Comparison of ENCODE assay signal across 10 mouse cellular contexts in genomic region chr13:37966256-37967051, GRCm38 (mm10). TPM values are rescaled to one million over a fixed set of nuclear protein-coding genes. Genes with fewer than 3 reads are reported as not detected.
DNase-seq lines count a peak whose midpoint lies in the region; ATAC-seq lines count a peak whose summit lies in the region.
"Had no signal": no experiment of that assay in that cellular context is flagged by ENCODE, and none has a peak within 500 bp of the region (broad histone marks: within the 10 kb centered on the region; RNA-seq: fewer than 3 reads in every experiment).

No protein-coding gene starts in this region.

- 65% methylated on average over 15 of the region's 15 CpGs for WGBS in intestine, embryonic 15.5 days
- WGBS in intestine, embryonic 16.5 days, result 66% methylated on average over 15 of the region's 15 CpGs
- 74% methylated on average over 15 of the region's 15 CpGs for WGBS in neural tube, embryonic 15.5 days
- WGBS in embryonic facial prominence, embryonic 15.5 days, result 64% methylated on average over 15 of the region's 15 CpGs

- peak; percentile 28 for DNase-seq in neural tube, embryonic 10.5 days (ENCODE audit: extremely low spot score, low spot score)
- DNase-seq in splenic B cell, adult 2 months (ENCODE audit: low read depth, low spot score), result peak; percentile 80
- DNase-seq in layer of hippocampus, adult 18-20 months (ENCODE audit: low spot score in 2 of 2), result no peak
- no peak for DNase-seq in frontal cortex, postnatal 14 days (ENCODE audit: low spot score in 2 of 2)
- DNase-seq: heart, postnatal 36 days; right cerebral cortex, postnatal 4 days had no signal

- no peak overlapping the region for H3K9ac ChIP-seq in intestine, embryonic 15.5 days
- no peak overlapping the region for H3K9ac ChIP-seq in intestine, embryonic 16.5 days (ENCODE audit: low read depth, low read length)
- no peak overlapping the region for H3K9ac ChIP-seq in neural tube, embryonic 15.5 days (replicated peaks)
- no peak overlapping the region for H3K9ac ChIP-seq in embryonic facial prominence, embryonic 15.5 days

- H3K4me1 ChIP-seq in intestine, embryonic 15.5 days (replicated peaks), result peaks cover 41% of the 10 kb centered on the region
- H3K4me1 ChIP-seq in intestine, embryonic 16.5 days (ENCODE audit: control insufficient read depth, insufficient read depth, low read length), result peaks cover 44% of the 10 kb centered on the region
- peaks cover 23% of the 10 kb centered on the region for H3K4me1 ChIP-seq in neural tube, embryonic 15.5 days
- peaks cover 41% of the 10 kb centered on the region for H3K4me1 ChIP-seq in embryonic facial prominence, embryonic 15.5 days

- ATAC-seq in intestine, embryonic 15.5 days, result peak; percentile 18; the same call in 1 of the 2 replicates
- ATAC-seq in intestine, embryonic 16.5 days, result no peak
- ATAC-seq in neural tube, embryonic 15.5 days (ENCODE audit: low FRiP score), result no peak
- ATAC-seq in embryonic facial prominence, embryonic 15.5 days (ENCODE audit: insufficient number of reproducible peaks, low FRiP score, low TSS enrichment, low read depth), result no peak

- H3K27ac ChIP-seq in intestine, embryonic 15.5 days, result no peak overlapping the region
- no peak overlapping the region for H3K27ac ChIP-seq in intestine, embryonic 16.5 days (ENCODE audit: low read length)
- no peak overlapping the region for H3K27ac ChIP-seq in neural tube, embryonic 15.5 days (replicated peaks)
- H3K27ac ChIP-seq in embryonic facial prominence, embryonic 15.5 days (replicated peaks), result no peak overlapping the region; the same call in 1 of the 2 replicates

- H3K9me3 ChIP-seq in intestine, embryonic 15.5 days, result no peaks in the 10 kb centered on the region
- H3K9me3 ChIP-seq in intestine, embryonic 16.5 days (ENCODE audit: control insufficient read depth, low read length), result no peaks in the 10 kb centered on the region
- no peaks in the 10 kb centered on the region for H3K9me3 ChIP-seq in neural tube, embryonic 15.5 days (replicated peaks)
- no peaks in the 10 kb centered on the region for H3K9me3 ChIP-seq in embryonic facial prominence, embryonic 15.5 days (replicated peaks)

- H3K4me2 ChIP-seq in intestine, embryonic 15.5 days (replicated peaks), result no peak overlapping the region
- H3K4me2 ChIP-seq in intestine, embryonic 16.5 days (ENCODE audit: low read depth, low read length), result no peak overlapping the region
- no peak overlapping the region for H3K4me2 ChIP-seq in neural tube, embryonic 15.5 days
- H3K4me2 ChIP-seq in embryonic facial prominence, embryonic 15.5 days (replicated peaks), result peak overlapping the region; percentile 24; the same call in 1 of the 2 replicates

- H3K36me3 ChIP-seq in intestine, embryonic 15.5 days, result no peaks in the 10 kb centered on the region
- H3K36me3 ChIP-seq in intestine, embryonic 16.5 days (ENCODE audit: control insufficient read depth, insufficient read depth, low read length), result no peaks in the 10 kb centered on the region
- no peaks in the 10 kb centered on the region for H3K36me3 ChIP-seq in neural tube, embryonic 15.5 days
- H3K36me3 ChIP-seq in embryonic facial prominence, embryonic 15.5 days, result no peaks in the 10 kb centered on the region; the same call in 1 of the 2 replicates
- no peaks in the 10 kb centered on the region for H3K36me3 ChIP-seq in splenic B cell, adult 2 months (ENCODE audit: control insufficient read depth, insufficient read depth, low read length, poor library complexity, severe bottlenecking)

- H3K4me3 ChIP-seq in intestine, embryonic 15.5 days (replicated peaks), result no peak overlapping the region
- no peak overlapping the region for H3K4me3 ChIP-seq in intestine, embryonic 16.5 days (ENCODE audit: low read length)
- H3K4me3 ChIP-seq in neural tube, embryonic 15.5 days (replicated peaks), result no peak overlapping the region
- H3K4me3 ChIP-seq in embryonic facial prominence, embryonic 15.5 days (replicated peaks), result no peak overlapping the region

- no peaks in the 10 kb centered on the region for H3K27me3 ChIP-seq in intestine, embryonic 15.5 days (replicated peaks)
- no peaks in the 10 kb centered on the region for H3K27me3 ChIP-seq in intestine, embryonic 16.5 days (replicated peaks; ENCODE audit: control insufficient read depth, insufficient read depth, low read length)
- H3K27me3 ChIP-seq in neural tube, embryonic 15.5 days (replicated peaks), result 0 out of 2 replicates have a peak, but pooled peaks cover 4% of the 10 kb centered on the region
- no peaks in the 10 kb centered on the region for H3K27me3 ChIP-seq in embryonic facial prominence, embryonic 15.5 days
- H3K27me3 ChIP-seq in splenic B cell, adult 2 months (ENCODE audit: control insufficient read depth, insufficient read depth, low read length, poor library complexity, severe bottlenecking), result no peaks in the 10 kb centered on the region

RNA-seq across cellular contexts. Expression of gene Ssr1, which starts 27.6 kb away (rescaled TPM):
- 138 and 145 TPM in 2 replicates for polyA plus RNA-seq in intestine, embryonic 15.5 days (2015; fragmentation: Nextera tagmentation; extraction: Ambion mirVana)
- polyA plus RNA-seq in intestine, embryonic 16.5 days (2015; fragmentation: Nextera tagmentation; extraction: Ambion mirVana), result 126 and 129 TPM in 2 replicates
- 64.5 and 67.1 TPM in 2 replicates for polyA plus RNA-seq in neural tube, embryonic 15.5 days (2015; fragmentation: Nextera tagmentation; extraction: Ambion mirVana)
- polyA plus RNA-seq in embryonic facial prominence, embryonic 15.5 days (2015; fragmentation: Nextera tagmentation; extraction: Ambion mirVana), result 130 and 131 TPM in 2 replicates
- 10 to 100 TPM; 82.1 to 93.6 TPM for total RNA-seq in layer of hippocampus, adult 18-20 months (2021)

Comparison
In these comparisons a context has a peak if more than half of its experiments do, and no peak if none do; other contexts are left out.
1. DNase-seq: peak in neural tube, embryonic 10.5 days (single experiment) and splenic B cell, adult 2 months (single experiment); none in layer of hippocampus, adult 18-20 months (0 of 2) and frontal cortex, postnatal 14 days (0 of 2).